ENCODE assay signal across 9 mouse cellular contexts in genomic region chr6:28422651-28423290, GRCm38 (mm10). TPM values are rescaled to one million over a fixed set of nuclear protein-coding genes. Genes with fewer than 3 reads are reported as not detected.
DNase-seq lines count a peak whose midpoint lies in the region; ATAC-seq and TF ChIP-seq lines count a peak whose summit lies in the region.
"Had no signal": no experiment of that assay in that cellular context is flagged by ENCODE, and none has a peak within 500 bp of the region (broad histone marks: within the 10 kb centered on the region; RNA-seq: fewer than 3 reads in every experiment).

No protein-coding gene starts in this region.

- H3K4me1 ChIP-seq in forebrain, embryonic 14.5 days (ENCODE audit: control insufficient read depth, insufficient read depth, low read length): peaks cover 27% of the 10 kb centered on the region
- H3K4me1 ChIP-seq in liver, embryonic 15.5 days (replicated peaks): peaks cover 72% of the 10 kb centered on the region

- no peak overlapping the region for H3K27ac ChIP-seq in forebrain, embryonic 14.5 days (ENCODE audit: low read depth, low read length)
- H3K27ac ChIP-seq in liver, embryonic 15.5 days (replicated peaks): peak overlapping the region; percentile 90

- WGBS in forebrain, embryonic 14.5 days: 68% methylated on average over 15 of the region's 15 CpGs
- 66% methylated on average over 15 of the region's 15 CpGs for WGBS in liver, embryonic 15.5 days (ENCODE audit: insufficient replicate concordance)

- no peak overlapping the region; the same call in 1 of the 2 replicates for H3K9ac ChIP-seq in forebrain, embryonic 14.5 days (ENCODE audit: low read length)
- H3K9ac ChIP-seq in liver, embryonic 15.5 days: peak overlapping the region; percentile 84; the same call in 1 of the 2 replicates

- no peak; the same call in 1 of the 2 replicates for ATAC-seq in forebrain, embryonic 14.5 days
- ATAC-seq in liver, embryonic 15.5 days (ENCODE audit: insufficient read depth): no peak

- peak overlapping the region; percentile 89 for H3K4me3 ChIP-seq in C2C12 (ENCODE audit: insufficient read depth, poor library complexity, severe bottlenecking)
- H3K4me3 ChIP-seq in forebrain, embryonic 14.5 days (ENCODE audit: low read depth, low read length): peak overlapping the region; percentile 92; the same call in 1 of the 2 replicates
- H3K4me3 ChIP-seq in liver, embryonic 15.5 days (replicated peaks): peak overlapping the region; percentile 98

- no peaks in the 10 kb centered on the region for H3K27me3 ChIP-seq in C2C12 (ENCODE audit: control insufficient read depth, insufficient read depth, insufficient read length)
- no peaks in the 10 kb centered on the region for H3K27me3 ChIP-seq in forebrain, embryonic 14.5 days (replicated peaks; ENCODE audit: control insufficient read depth, insufficient read depth, low read length)
- H3K27me3 ChIP-seq in liver, embryonic 15.5 days: no peaks in the 10 kb centered on the region
- H3K27me3 ChIP-seq: Patski had no signal

- TF ChIP-seq CTCF in C2C12 (IDR thresholded peaks at IDR 0.05; ENCODE audit: control insufficient read depth, insufficient read depth, insufficient read length): no peak

- peak; percentile 86 for DNase-seq in heart, adult 11 months
- DNase-seq in heart, postnatal 36 days: no peak
- DNase-seq in forebrain, embryonic 14.5 days (ENCODE audit: low spot score): no peak
- no peak for DNase-seq in adrenal gland, adult 2 months
- no peak for DNase-seq in thymus, postnatal 4 days
- DNase-seq in urinary bladder, adult 2 months (ENCODE audit: low spot score): no peak

- no peaks in the 10 kb centered on the region for H3K9me3 ChIP-seq in forebrain, embryonic 14.5 days (replicated peaks; ENCODE audit: control insufficient read depth, low read length)
- no peaks in the 10 kb centered on the region for H3K9me3 ChIP-seq in liver, embryonic 15.5 days (replicated peaks)

- H3K4me2 ChIP-seq in forebrain, embryonic 14.5 days (ENCODE audit: low read length): peak overlapping the region; percentile 72
- H3K4me2 ChIP-seq in liver, embryonic 15.5 days: peak overlapping the region; percentile 97

- H3K36me3 ChIP-seq in C2C12 (ENCODE audit: control insufficient read depth, insufficient read depth): peaks cover 16% of the 10 kb centered on the region
- peaks cover 31% of the 10 kb centered on the region for H3K36me3 ChIP-seq in forebrain, embryonic 14.5 days (ENCODE audit: control insufficient read depth, insufficient read depth, low read length)
- H3K36me3 ChIP-seq in liver, embryonic 15.5 days (replicated peaks): peaks cover 46% of the 10 kb centered on the region

- no peak overlapping the region for H3ac ChIP-seq in C2C12 (ENCODE audit: control insufficient read depth, insufficient read length, low read depth)

- peaks cover 14% of the 10 kb centered on the region for H3K79me3 ChIP-seq in C2C12 (ENCODE audit: low read depth)

- H3K79me2 ChIP-seq in C2C12 (ENCODE audit: control insufficient read depth, insufficient read depth): peaks cover 32% of the 10 kb centered on the region

- intact Hi-C loops in heart, postnatal 36 days (cut with DNase I): loop anchor here (5.0 to 10.0 kb wide), 3 partner anchors 55 to 202 kb away; partner anchors contain the start of gene Snd1

TF ChIP-seq in C2C12, 6 proteins besides CTCF, POLR2A, EP300 and RAD21:
- no peak for TF ChIP-seq USF1 (IDR thresholded peaks at IDR 0.05; ENCODE audit: low read depth)
- no peak for TF ChIP-seq MAX (IDR thresholded peaks at IDR 0.05)
- no peak for TF ChIP-seq MYOG (IDR thresholded peaks at IDR 0.05; ENCODE audit: control insufficient read depth, extremely low read depth, insufficient read length)
- no peak for TF ChIP-seq CEBPB (IDR thresholded peaks at IDR 0.05; ENCODE audit: low read depth)
- TF ChIP-seq FOSL1 (IDR thresholded peaks at IDR 0.05; ENCODE audit: insufficient read depth, low read length, poor library complexity, severe bottlenecking): no peak
TF ChIP-seq in C2C12: peak in this region for 0.

RNA-seq across cellular contexts. Expression of gene Arf5, which starts 0.6 kb away (rescaled TPM):
- total RNA-seq in heart, postnatal 36 days (2021): 100 to 1,000 TPM; 162 to 164 TPM
- 203 TPM for polyA plus RNA-seq in C2C12 (2012; fragmentation: generic; extraction: Trizol)
- polyA plus RNA-seq in forebrain, embryonic 14.5 days (2014; fragmentation: Nextera tagmentation; extraction: Ambion mirVana): 407 and 420 TPM in 2 replicates
- polyA plus RNA-seq in liver, embryonic 15.5 days (2015; fragmentation: Nextera tagmentation; extraction: Ambion mirVana): 406 and 425 TPM in 2 replicates
- total RNA-seq in adrenal gland, adult 2 months (2021): 100 to 1,000 TPM; 155 to 158 TPM
- 484 and 569 TPM in 2 replicates for polyA plus RNA-seq in adrenal gland, adult 2 months (2012; rRNA removed)
- polyA plus RNA-seq in urinary bladder, adult 2 months (2012; rRNA removed): 186 and 211 TPM in 2 replicates

RNA-seq across cellular contexts. Expression of gene Fscn3, which starts 4.8 kb away (rescaled TPM):
- total RNA-seq in heart, postnatal 36 days (2021): not detected
- polyA plus RNA-seq in C2C12 (2012; fragmentation: generic; extraction: Trizol): not detected
- polyA plus RNA-seq in forebrain, embryonic 14.5 days (2014; fragmentation: Nextera tagmentation; extraction: Ambion mirVana): not detected in 2 replicates
- 0.32 and 0.70 TPM in 2 replicates for polyA plus RNA-seq in liver, embryonic 15.5 days (2015; fragmentation: Nextera tagmentation; extraction: Ambion mirVana)
- total RNA-seq in adrenal gland, adult 2 months (2021): not detected
- polyA plus RNA-seq in adrenal gland, adult 2 months (2012; rRNA removed): not detected in 2 replicates
- not detected in 2 replicates for polyA plus RNA-seq in urinary bladder, adult 2 months (2012; rRNA removed)
- polyA plus RNA-seq: Patski had no signal

RNA-seq across cellular contexts. Expression of gene Gcc1, which starts 5.4 kb away (rescaled TPM):
- total RNA-seq in heart, postnatal 36 days (2021): 1 to 10 TPM; 9.4 to 9.5 TPM
- 4.7 TPM for polyA plus RNA-seq in C2C12 (2012; fragmentation: generic; extraction: Trizol)
- 7.2 and 9.7 TPM in 2 replicates for polyA plus RNA-seq in forebrain, embryonic 14.5 days (2014; fragmentation: Nextera tagmentation; extraction: Ambion mirVana)
- polyA plus RNA-seq in liver, embryonic 15.5 days (2015; fragmentation: Nextera tagmentation; extraction: Ambion mirVana): 3.6 TPM in 2 replicates
- total RNA-seq in adrenal gland, adult 2 months (2021): 10 to 100 TPM; 15.3 to 16.0 TPM
- 5.7 TPM in 2 replicates for polyA plus RNA-seq in adrenal gland, adult 2 months (2012; rRNA removed)
- 10.2 and 11.0 TPM in 2 replicates for polyA plus RNA-seq in urinary bladder, adult 2 months (2012; rRNA removed)

RNA-seq across cellular contexts. Expression of gene Zfp800, which starts 25.0 kb away (rescaled TPM):
- total RNA-seq in heart, postnatal 36 days (2021): 10 to 100 TPM in 1 of 2 experiments, 1 to 10 TPM in 1; 9.4 to 11.5 TPM
- polyA plus RNA-seq in C2C12 (2012; fragmentation: generic; extraction: Trizol): 2.5 TPM
- 19.6 and 23.9 TPM in 2 replicates for polyA plus RNA-seq in forebrain, embryonic 14.5 days (2014; fragmentation: Nextera tagmentation; extraction: Ambion mirVana)
- 23.4 and 25.6 TPM in 2 replicates for polyA plus RNA-seq in liver, embryonic 15.5 days (2015; fragmentation: Nextera tagmentation; extraction: Ambion mirVana)
- 10 to 100 TPM; 18.8 to 40.5 TPM for total RNA-seq in adrenal gland, adult 2 months (2021)
- 5.2 and 8.3 TPM in 2 replicates for polyA plus RNA-seq in adrenal gland, adult 2 months (2012; rRNA removed)
- polyA plus RNA-seq in urinary bladder, adult 2 months (2012; rRNA removed): 7.6 and 7.8 TPM in 2 replicates

RNA-seq across cellular contexts. Expression of gene Pax4, which starts 26.4 kb away (rescaled TPM):
- total RNA-seq in heart, postnatal 36 days (2021): not detected
- not detected for polyA plus RNA-seq in C2C12 (2012; fragmentation: generic; extraction: Trizol)
- polyA plus RNA-seq in forebrain, embryonic 14.5 days (2014; fragmentation: Nextera tagmentation; extraction: Ambion mirVana): 0.16 TPM in 1 of 2 replicates, not detected in the other
- polyA plus RNA-seq in liver, embryonic 15.5 days (2015; fragmentation: Nextera tagmentation; extraction: Ambion mirVana): not detected in 2 replicates
- not detected for total RNA-seq in adrenal gland, adult 2 months (2021)
- polyA plus RNA-seq in adrenal gland, adult 2 months (2012; rRNA removed): not detected in 2 replicates
- not detected in 2 replicates for polyA plus RNA-seq in urinary bladder, adult 2 months (2012; rRNA removed)
- polyA plus RNA-seq: Patski had no signal
